In the genomic region with DNA sequence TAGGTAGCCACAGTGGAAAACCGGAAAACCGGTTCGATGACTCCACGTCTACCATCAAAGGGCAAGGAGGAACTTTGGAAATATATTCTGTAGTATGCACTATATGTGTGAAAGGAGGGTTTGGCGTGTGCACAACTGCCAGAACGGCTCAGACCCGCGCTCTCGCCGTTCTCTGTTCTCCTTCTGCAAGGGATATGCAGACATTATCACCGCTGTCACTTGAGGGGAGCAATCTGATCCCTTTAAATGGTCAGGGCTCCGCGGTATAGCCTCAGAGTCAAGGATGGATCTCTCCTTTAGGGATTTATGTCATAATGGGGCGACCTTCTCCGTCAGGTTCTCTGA, we compare ENCODE assay signal across 8 mouse cellular contexts. TPM values are rescaled to one million over a fixed set of nuclear protein-coding genes. Genes with fewer than 3 reads are reported as not detected.
DNase-seq lines count a peak whose midpoint lies in the region; ATAC-seq and TF ChIP-seq lines count a peak whose summit lies in the region.

No protein-coding gene starts in this region.

- peak overlapping the region; percentile 47 for H3K9ac ChIP-seq in lung, embryonic 14.5 days
- H3K9ac ChIP-seq in forebrain, postnatal 0 days = peak overlapping the region; percentile 51
- peak overlapping the region; percentile 49; the same call in 1 of the 2 replicates for H3K9ac ChIP-seq in limb, embryonic 15.5 days
- peak overlapping the region; percentile 48 for H3K9ac ChIP-seq in neural tube, embryonic 15.5 days (replicated peaks)

- no peaks in the 10 kb centered on the region for H3K27me3 ChIP-seq in lung, embryonic 14.5 days (ENCODE audit: insufficient read depth, low read length)
- no peaks in the 10 kb centered on the region for H3K27me3 ChIP-seq in forebrain, postnatal 0 days (ENCODE audit: insufficient read depth, low read length)
- H3K27me3 ChIP-seq in limb, embryonic 15.5 days = no peaks in the 10 kb centered on the region; the same call in 1 of the 2 replicates
- no peaks in the 10 kb centered on the region for H3K27me3 ChIP-seq in neural tube, embryonic 15.5 days (replicated peaks)

- no peak overlapping the region for H3K27ac ChIP-seq in lung, embryonic 14.5 days (ENCODE audit: low read depth)
- no peak overlapping the region for H3K27ac ChIP-seq in bone marrow macrophage, adult 2 months (ENCODE audit: insufficient read depth, low read depth, low read length)
- H3K27ac ChIP-seq in forebrain, postnatal 0 days (ENCODE audit: low read depth, low read length) = no peak overlapping the region
- no peak overlapping the region for H3K27ac ChIP-seq in limb, embryonic 15.5 days
- no peak overlapping the region for H3K27ac ChIP-seq in neural tube, embryonic 15.5 days (replicated peaks)

- intact Hi-C loops in gastrocnemius, postnatal 36 days (cut with DNase I) = loop anchor here (5.0 to 10.0 kb wide), 3 partner anchors 215 to 845 kb away; no protein-coding TSS in a partner anchor

- peak; percentile 53 for DNase-seq in lung, embryonic 14.5 days
- DNase-seq in lung, postnatal 14 days = no peak
- peak; percentile 30 for DNase-seq in forebrain, postnatal 0 days
- DNase-seq in gastrocnemius, postnatal 36 days = no peak

- WGBS in lung, embryonic 14.5 days = under 1% methylated on average over 15 of the region's 15 CpGs
- WGBS in forebrain, postnatal 0 days = 2% methylated on average over 15 of the region's 15 CpGs
- under 1% methylated on average over 15 of the region's 15 CpGs for WGBS in limb, embryonic 15.5 days
- WGBS in neural tube, embryonic 15.5 days = 0% methylated on average over 15 of the region's 15 CpGs

- no peaks in the 10 kb centered on the region for H3K9me3 ChIP-seq in lung, embryonic 14.5 days (ENCODE audit: low read depth, low read length)
- no peaks in the 10 kb centered on the region for H3K9me3 ChIP-seq in forebrain, postnatal 0 days (ENCODE audit: low read length)
- H3K9me3 ChIP-seq in limb, embryonic 15.5 days = no peaks in the 10 kb centered on the region
- no peaks in the 10 kb centered on the region for H3K9me3 ChIP-seq in neural tube, embryonic 15.5 days (replicated peaks)

- no peak for TF ChIP-seq CTCF in lung, embryonic 14.5 days (IDR thresholded peaks at IDR 0.05; ENCODE audit: low read depth)
- no peak for TF ChIP-seq CTCF in bone marrow macrophage, adult 2 months (IDR thresholded peaks at IDR 0.05; ENCODE audit: low read depth, low read length)
- TF ChIP-seq CTCF in forebrain, postnatal 0 days (IDR thresholded peaks at IDR 0.05; ENCODE audit: low read depth) = no peak

- peak overlapping the region; percentile 92 for H3K4me2 ChIP-seq in lung, embryonic 14.5 days
- H3K4me2 ChIP-seq in forebrain, postnatal 0 days (ENCODE audit: low read depth) = peak overlapping the region; percentile 92
- peak overlapping the region; percentile 91 for H3K4me2 ChIP-seq in limb, embryonic 15.5 days
- peak overlapping the region; percentile 92 for H3K4me2 ChIP-seq in neural tube, embryonic 15.5 days

- H3K36me3 ChIP-seq in lung, embryonic 14.5 days (ENCODE audit: insufficient read depth) = no peaks in the 10 kb centered on the region
- no peaks in the 10 kb centered on the region for H3K36me3 ChIP-seq in forebrain, postnatal 0 days (ENCODE audit: insufficient read depth)
- H3K36me3 ChIP-seq in limb, embryonic 15.5 days = no peaks in the 10 kb centered on the region
- H3K36me3 ChIP-seq in neural tube, embryonic 15.5 days = no peaks in the 10 kb centered on the region

- H3K4me1 ChIP-seq in lung, embryonic 14.5 days (ENCODE audit: insufficient read depth) = no peaks in the 10 kb centered on the region
- peaks cover 4% of the 10 kb centered on the region; the same call in 1 of the 2 replicates for H3K4me1 ChIP-seq in bone marrow macrophage, adult 2 months (ENCODE audit: control insufficient read depth, insufficient read depth, low read length)
- no peaks in the 10 kb centered on the region for H3K4me1 ChIP-seq in forebrain, postnatal 0 days (ENCODE audit: insufficient read depth)
- H3K4me1 ChIP-seq in limb, embryonic 15.5 days = peaks cover 7% of the 10 kb centered on the region
- peaks cover 13% of the 10 kb centered on the region for H3K4me1 ChIP-seq in neural tube, embryonic 15.5 days

- no peak for ATAC-seq in lung, embryonic 14.5 days (ENCODE audit: insufficient read depth)
- no peak for ATAC-seq in forebrain, postnatal 0 days
- ATAC-seq in limb, embryonic 15.5 days (ENCODE audit: insufficient number of reproducible peaks, low FRiP score, low TSS enrichment, low read depth) = no peak
- ATAC-seq in neural tube, embryonic 15.5 days (ENCODE audit: low FRiP score) = peak; percentile 33; the same call in 1 of the 2 replicates
- no peak for ATAC-seq in megakaryocyte progenitor cell, adult 5-6 weeks (replicated peaks; ENCODE audit: poor library complexity)

- peak overlapping the region; percentile 65 for H3K4me3 ChIP-seq in lung, embryonic 14.5 days (ENCODE audit: low read depth, low read length)
- H3K4me3 ChIP-seq in bone marrow macrophage, adult 2 months (ENCODE audit: insufficient read depth, low read length) = peak overlapping the region; percentile 69
- H3K4me3 ChIP-seq in forebrain, postnatal 0 days (ENCODE audit: low read depth, low read length) = peak overlapping the region; percentile 61
- H3K4me3 ChIP-seq in limb, embryonic 15.5 days = peak overlapping the region; percentile 68
- peak overlapping the region; percentile 71 for H3K4me3 ChIP-seq in neural tube, embryonic 15.5 days (replicated peaks)

- TF ChIP-seq POLR2A in bone marrow macrophage, adult 2 months (IDR thresholded peaks at IDR 0.05; ENCODE audit: borderline replicate concordance, low read depth, low read length) = no peak

RNA-seq across cellular contexts. Expression of gene Olfr1368, which starts 13.8 kb away (rescaled TPM):
- polyA plus RNA-seq in lung, embryonic 14.5 days (2014; fragmentation: Nextera tagmentation; extraction: Ambion mirVana) = not detected in 2 replicates
- not detected in 2 replicates for polyA plus RNA-seq in bone marrow macrophage, adult 2 months (2012; ENCODE audit: insufficient read depth, insufficient read length, missing spikeins)
- not detected in 2 replicates for total RNA-seq in forebrain, postnatal 0 days (2014; rRNA removed)
- not detected in 2 replicates for polyA plus RNA-seq in forebrain, postnatal 0 days (2015; fragmentation: Nextera tagmentation; extraction: Ambion mirVana)
- not detected in 2 replicates for polyA plus RNA-seq in limb, embryonic 15.5 days (2015; fragmentation: Nextera tagmentation; extraction: Ambion mirVana)
- not detected in 2 replicates for polyA plus RNA-seq in neural tube, embryonic 15.5 days (2015; fragmentation: Nextera tagmentation; extraction: Ambion mirVana)
- not detected for total RNA-seq in gastrocnemius, postnatal 36 days (2021)
- total RNA-seq in megakaryocyte progenitor cell, adult 5-6 weeks (2015) = not detected in 2 replicates
- total RNA-seq in megakaryocyte progenitor cell, adult 5-6 weeks (2017) = not detected in 2 replicates

RNA-seq across cellular contexts. Expression of gene Trim27, which starts 19.8 kb away (rescaled TPM):
- polyA plus RNA-seq in lung, embryonic 14.5 days (2014; fragmentation: Nextera tagmentation; extraction: Ambion mirVana) = 158 and 173 TPM in 2 replicates
- 44.6 and 46.6 TPM in 2 replicates for polyA plus RNA-seq in bone marrow macrophage, adult 2 months (2012; ENCODE audit: insufficient read depth, insufficient read length, missing spikeins)
- 81.7 and 90.9 TPM in 2 replicates for total RNA-seq in forebrain, postnatal 0 days (2014; rRNA removed)
- polyA plus RNA-seq in forebrain, postnatal 0 days (2015; fragmentation: Nextera tagmentation; extraction: Ambion mirVana) = 72.7 and 85.3 TPM in 2 replicates
- polyA plus RNA-seq in limb, embryonic 15.5 days (2015; fragmentation: Nextera tagmentation; extraction: Ambion mirVana) = 106 and 121 TPM in 2 replicates
- 76.1 and 94.7 TPM in 2 replicates for polyA plus RNA-seq in neural tube, embryonic 15.5 days (2015; fragmentation: Nextera tagmentation; extraction: Ambion mirVana)
- 10 to 100 TPM; 19.8 to 20.7 TPM for total RNA-seq in gastrocnemius, postnatal 36 days (2021)
- total RNA-seq in megakaryocyte progenitor cell, adult 5-6 weeks (2015) = 108 and 116 TPM in 2 replicates
- total RNA-seq in megakaryocyte progenitor cell, adult 5-6 weeks (2017) = 170 and 177 TPM in 2 replicates

RNA-seq across cellular contexts. Expression of gene Olfr263, which starts 30.0 kb away (rescaled TPM):
- not detected in 2 replicates for polyA plus RNA-seq in lung, embryonic 14.5 days (2014; fragmentation: Nextera tagmentation; extraction: Ambion mirVana)
- not detected in 2 replicates for polyA plus RNA-seq in bone marrow macrophage, adult 2 months (2012; ENCODE audit: insufficient read depth, insufficient read length, missing spikeins)
- not detected in 2 replicates for total RNA-seq in forebrain, postnatal 0 days (2014; rRNA removed)
- not detected in 2 replicates for polyA plus RNA-seq in forebrain, postnatal 0 days (2015; fragmentation: Nextera tagmentation; extraction: Ambion mirVana)
- not detected in 2 replicates for polyA plus RNA-seq in limb, embryonic 15.5 days (2015; fragmentation: Nextera tagmentation; extraction: Ambion mirVana)
- not detected in 2 replicates for polyA plus RNA-seq in neural tube, embryonic 15.5 days (2015; fragmentation: Nextera tagmentation; extraction: Ambion mirVana)
- total RNA-seq in gastrocnemius, postnatal 36 days (2021) = not detected
- not detected in 2 replicates for total RNA-seq in megakaryocyte progenitor cell, adult 5-6 weeks (2015)
- total RNA-seq in megakaryocyte progenitor cell, adult 5-6 weeks (2017) = not detected in 2 replicates

RNA-seq across cellular contexts. Expression of gene Olfr1369-ps1, which starts 48.2 kb away (rescaled TPM):
- polyA plus RNA-seq in lung, embryonic 14.5 days (2014; fragmentation: Nextera tagmentation; extraction: Ambion mirVana) = 0.05 TPM in 1 of 2 replicates, not detected in the other
- not detected in 2 replicates for polyA plus RNA-seq in bone marrow macrophage, adult 2 months (2012; ENCODE audit: insufficient read depth, insufficient read length, missing spikeins)
- total RNA-seq in forebrain, postnatal 0 days (2014; rRNA removed) = not detected in 2 replicates
- not detected in 2 replicates for polyA plus RNA-seq in forebrain, postnatal 0 days (2015; fragmentation: Nextera tagmentation; extraction: Ambion mirVana)
- polyA plus RNA-seq in limb, embryonic 15.5 days (2015; fragmentation: Nextera tagmentation; extraction: Ambion mirVana) = 0.05 and 0.09 TPM in 2 replicates
- 0.20 TPM in 1 of 2 replicates, not detected in the other for polyA plus RNA-seq in neural tube, embryonic 15.5 days (2015; fragmentation: Nextera tagmentation; extraction: Ambion mirVana)
- not detected for total RNA-seq in gastrocnemius, postnatal 36 days (2021)
- not detected in 2 replicates for total RNA-seq in megakaryocyte progenitor cell, adult 5-6 weeks (2015)
- total RNA-seq in megakaryocyte progenitor cell, adult 5-6 weeks (2017) = not detected in 2 replicates

Comparison
In these comparisons a context has a peak if more than half of its experiments do, and no peak if none do; other contexts are left out.
1. DNase-seq: peak in lung, embryonic 14.5 days (single experiment) and forebrain, postnatal 0 days (single experiment); none in lung, postnatal 14 days (single experiment) and gastrocnemius, postnatal 36 days (0 of 2).
2. Peak in every context shown above with its lines, with median percentiles within 50 percentile points of each other: H3K4me2 ChIP-seq, H3K4me3 ChIP-seq and H3K9ac ChIP-seq.